Mouse (Mus musculus) hindbrain, embryonic 16.5 days (tissue): ENCODE measurements around the gene Cfap299. TPM values are rescaled to one million over a fixed set of nuclear protein-coding genes. Genes with fewer than 3 reads are reported as not detected.

ENCODE experiments used
- ATAC-seq: fragments of 200-750 bp; cut with Nextera tagmentation; 2 replicates; pipeline ENCODE4 v1.8.0; 2017; ENCODE audit warnings: moderate TSS enrichment, moderate library complexity
- H3K27ac ChIP-seq: fragments of 300-500 bp; sonication (generic); 2 replicates; pipeline ENCODE4 v1.5.1; 2014; ENCODE audit warnings: low read depth, mild to moderate bottlenecking, control low read depth, low read length, moderate library complexity
- H3K27me3 ChIP-seq: fragments of 300-500 bp; sonication (generic); replicated peaks from 2 replicates; pipeline ENCODE4 v1.6.1; 2014; ENCODE audit warnings: low read length; ENCODE audit not compliant: control insufficient read depth, insufficient read depth
- H3K36me3 ChIP-seq: fragments of 300-500 bp; sonication (generic); 2 replicates; pipeline ENCODE4 v1.6.1; 2014; ENCODE audit warnings: mild to moderate bottlenecking, low read length, moderate library complexity, mixed read lengths; ENCODE audit not compliant: control insufficient read depth, insufficient read depth
- H3K4me1 ChIP-seq: fragments of 300-500 bp; sonication (generic); 2 replicates; pipeline ENCODE4 v1.6.1; 2014; ENCODE audit warnings: low read depth, low read length; ENCODE audit not compliant: control insufficient read depth, insufficient read depth
- H3K4me2 ChIP-seq: fragments of 300-500 bp; sonication (generic); 2 replicates; pipeline ENCODE4 v1.6.1; 2014; ENCODE audit warnings: mild to moderate bottlenecking, low read length, control low read depth, moderate library complexity
- H3K4me3 ChIP-seq: fragments of 300-500 bp; sonication (generic); 2 replicates; pipeline ENCODE4 v1.5.1; 2014; ENCODE audit warnings: mild to moderate bottlenecking, low read length, control low read depth, moderate library complexity
- H3K9ac ChIP-seq: fragments of 300-500 bp; sonication (generic); 2 replicates; pipeline ENCODE4 v1.6.1; 2014; ENCODE audit warnings: low read depth, mild to moderate bottlenecking, control low read depth, low read length, moderate library complexity
- H3K9me3 ChIP-seq: fragments of 300-500 bp; sonication (generic); 2 replicates; pipeline ENCODE4 v1.6.1; 2014; ENCODE audit warnings: mild to moderate bottlenecking, low read length, moderate library complexity; ENCODE audit not compliant: control insufficient read depth
- WGBS: fragments of 180-500 bp; shearing (Covaris S2); extraction: QIAGEN DNeasy Blood & Tissue Kit; methylation state at CpG from one replicate; pipeline ENCODE4 v1.1.7; 2014; 5-methylcytosine and 5-hydroxymethylcytosine counted together
- microRNA counts: library from miRNA; unstranded; fragments of <30 nt; microRNA quantifications from one replicate; lab custom pipeline; 2016
- microRNA-seq: library from miRNA; unstranded; fragments of <30 nt; microRNA quantifications from one replicate; pipeline ENCODE4, GENCODE M21; 2017
- polyA plus RNA-seq: library from polyadenylated mRNA; unstranded; fragments of >200 nt; fragmentation: Nextera tagmentation; extraction: Ambion mirVana; gene quantifications from 2 replicates; pipeline ENCODE4 v1.2.1, GENCODE M21; 2015

The Cfap299 gene
- polyA plus RNA-seq, 1 experiment from 2014 or later = 2.1 TPM

DNA sequence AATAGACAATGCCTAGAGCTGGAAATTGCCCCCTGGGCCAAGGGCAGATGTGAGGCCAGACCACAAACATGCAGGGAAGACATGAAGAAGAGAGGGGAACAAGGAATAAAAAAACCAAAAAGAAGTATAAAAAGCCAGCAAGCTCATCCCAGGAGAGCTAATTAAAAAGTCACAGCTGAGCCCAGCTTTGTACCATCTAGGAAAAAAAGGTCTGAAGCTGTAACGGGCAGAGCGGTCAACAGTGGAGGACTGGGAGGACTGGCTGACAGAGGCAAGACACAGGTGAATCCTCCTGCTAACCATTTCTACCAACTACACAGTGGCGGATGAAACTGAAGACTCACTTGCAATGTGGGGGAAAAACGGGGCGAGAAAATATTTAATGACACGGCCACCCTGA is 505.2 kb downstream of the Cfap299 start:
- Histone ChIP-seq H3K4me3 (no peak overlapping the region), H3K27ac (no peak overlapping the region), H3K9me3 (no peaks in the 10 kb centered on the region), H3K4me2 (no peak overlapping the region), H3K36me3 (no peaks in the 10 kb centered on the region), H3K9ac (no peak overlapping the region), H3K27me3 (no peaks in the 10 kb centered on the region), H3K4me1 (no peaks in the 10 kb centered on the region)
- ATAC-seq = no peak
- WGBS = 82% methylated on average over 6 of the region's 6 CpGs

DNA sequence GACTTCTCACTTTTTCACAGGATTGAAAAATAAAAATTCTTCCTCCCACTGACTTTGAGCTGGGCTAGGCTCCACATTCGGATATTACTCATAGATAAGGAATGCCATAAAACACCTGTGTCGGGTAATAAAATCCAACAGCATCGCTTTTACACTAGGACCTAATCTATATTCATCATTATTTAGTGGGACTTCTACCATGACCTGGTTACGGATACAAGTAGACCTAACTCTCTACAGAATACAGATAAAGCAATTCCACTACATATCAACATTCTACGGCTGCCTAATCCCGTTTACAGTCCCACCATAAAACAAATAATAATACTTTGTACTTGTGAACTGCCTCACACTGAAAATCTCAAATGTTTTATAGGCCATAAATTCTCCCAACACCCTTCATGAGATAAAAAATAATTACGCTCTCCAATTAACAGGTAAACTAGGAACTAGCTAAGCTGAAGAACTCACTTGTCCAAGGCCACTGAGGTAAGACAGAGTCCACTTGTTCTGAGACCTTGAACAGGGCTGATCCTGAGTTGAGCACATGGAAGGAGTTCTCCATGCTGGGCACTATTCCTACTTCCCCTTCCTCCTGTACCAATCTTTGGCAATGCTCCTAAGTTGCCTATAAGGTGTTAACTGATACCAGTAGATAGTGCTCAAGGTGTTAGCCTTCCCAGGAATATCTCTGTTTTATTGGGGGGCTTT is 513.7 kb downstream of the Cfap299 start:
- no peaks in the 10 kb centered on the region for H3K36me3 ChIP-seq
- H3K9me3 ChIP-seq = no peaks in the 10 kb centered on the region
- no peaks in the 10 kb centered on the region for H3K27me3 ChIP-seq
- no peak overlapping the region for H3K4me3 ChIP-seq
- 90% methylated on average over 7 of the region's 7 CpGs for WGBS
- no peak overlapping the region for H3K4me2 ChIP-seq
- no peaks in the 10 kb centered on the region for H3K4me1 ChIP-seq
- no peak overlapping the region for H3K9ac ChIP-seq
- no peak overlapping the region for H3K27ac ChIP-seq
- no peak for ATAC-seq

DNA sequence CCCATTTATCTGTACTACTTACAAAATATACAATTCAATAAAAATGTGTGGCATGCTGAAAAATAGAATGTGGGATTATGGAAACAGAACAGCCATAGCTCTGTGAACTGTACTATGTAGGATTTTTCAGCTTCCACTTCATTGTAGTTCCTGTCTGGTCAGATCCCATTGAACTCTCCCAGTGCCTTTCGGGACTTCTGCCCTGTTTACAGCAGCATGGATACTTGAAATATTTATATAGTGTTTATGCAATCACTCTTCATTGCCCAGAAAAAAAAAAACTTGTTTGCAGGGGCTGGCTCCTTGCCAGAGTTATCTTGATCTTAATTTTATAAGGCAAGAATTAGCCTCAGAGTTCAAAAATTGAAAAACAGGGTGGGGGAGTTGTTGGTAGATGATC is 515.6 kb downstream of the Cfap299 start:
- ATAC-seq = no peak
- no peak overlapping the region for H3K4me3 ChIP-seq
- no peaks in the 10 kb centered on the region for H3K36me3 ChIP-seq
- no peaks in the 10 kb centered on the region for H3K27me3 ChIP-seq
- no peaks in the 10 kb centered on the region for H3K4me1 ChIP-seq
- 89% methylated on average over 1 of the region's 1 CpGs for WGBS
- H3K27ac ChIP-seq = no peak overlapping the region
- H3K9me3 ChIP-seq = no peaks in the 10 kb centered on the region
- no peak overlapping the region for H3K9ac ChIP-seq
- no peak overlapping the region for H3K4me2 ChIP-seq

MicroRNAs within 50 kb of the gene (microRNA counts, 519-probe panel; counts per million panel counts)
- microRNA mmu-miR-703 (lab: Ali Mortazavi, UCI) = 469 counts per million, percentile 1 among the panel's probes with 10 or more counts

Small RNAs within 50 kb of the gene (microRNA-seq; reads per million reads assigned to microRNA genes)
- gene Mir703 = not detected

Other genes with a start within 250 kb of the Cfap299 start
- 3.1 and 3.2 TPM in 2 replicates for gene Prdm8, start 162.1 kb upstream of the Cfap299 start, polyA plus RNA-seq
- 2.2 and 2.9 TPM in 2 replicates for gene Fgf5, start 75.1 kb upstream of the Cfap299 start, polyA plus RNA-seq
- gene Gm11111, start 223.4 kb downstream of the Cfap299 start, polyA plus RNA-seq = not detected in 2 replicates